Mouse (Mus musculus): ENCODE data around the gene Il19.
A peak's percentile ranks its signal among the peaks of the same experiment; 100 is the strongest.

The Il19 gene

DNA sequence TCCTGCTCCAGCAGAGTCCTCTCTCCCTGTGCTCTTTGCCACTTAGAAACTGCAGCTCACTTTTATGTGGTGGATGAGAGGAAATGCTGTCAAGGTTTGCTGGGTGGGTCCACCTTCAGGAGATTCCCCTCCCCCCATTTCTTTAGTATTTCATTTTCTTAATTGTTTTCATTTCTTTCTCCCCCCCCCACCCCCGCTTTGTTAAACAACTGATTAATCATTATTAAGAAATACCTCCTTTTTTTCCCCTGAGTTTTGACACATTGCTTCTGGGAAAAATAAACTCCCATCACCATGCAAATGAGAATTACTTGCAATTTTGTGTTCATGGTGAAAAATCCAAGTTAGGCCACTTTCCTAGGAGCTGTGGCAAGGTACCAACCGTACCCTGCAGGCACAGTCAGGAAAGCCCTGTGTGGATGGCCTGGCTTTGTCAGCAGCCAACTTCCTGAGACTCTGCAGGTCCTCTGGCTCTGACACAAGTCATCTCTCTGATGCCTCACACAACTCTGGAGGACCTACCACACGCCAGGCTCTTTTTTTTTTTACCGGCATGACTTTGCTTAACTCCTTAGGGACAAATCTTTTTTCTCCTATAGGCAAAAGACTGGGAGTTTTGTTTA lies at the start of gene Il19:
Gene Il19, minus strand, starts transcription at position 51 of the 623 bp plus-strand sequence.
- no peak for DNase-seq

DNA sequence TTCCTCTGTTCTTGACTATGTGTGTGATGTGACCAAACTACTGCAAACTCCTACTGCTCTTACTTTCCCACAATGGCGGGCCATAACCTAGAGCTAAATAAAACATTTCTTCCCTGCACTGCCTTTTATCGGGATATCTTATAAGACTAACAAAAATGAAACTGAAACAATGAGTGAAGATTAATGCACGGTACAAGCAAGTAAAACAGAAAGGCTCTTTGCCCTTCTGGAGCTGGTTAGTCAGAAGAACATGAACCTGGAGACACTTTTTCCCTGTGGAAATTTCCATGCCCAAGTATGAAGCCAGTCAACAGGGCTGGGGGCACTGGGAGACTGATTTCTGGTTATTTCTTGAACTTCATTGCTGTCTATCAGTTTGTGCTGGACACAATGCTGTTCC lies 49.4 kb upstream of the Il19 start:
- DNase-seq: no peak

DNA sequence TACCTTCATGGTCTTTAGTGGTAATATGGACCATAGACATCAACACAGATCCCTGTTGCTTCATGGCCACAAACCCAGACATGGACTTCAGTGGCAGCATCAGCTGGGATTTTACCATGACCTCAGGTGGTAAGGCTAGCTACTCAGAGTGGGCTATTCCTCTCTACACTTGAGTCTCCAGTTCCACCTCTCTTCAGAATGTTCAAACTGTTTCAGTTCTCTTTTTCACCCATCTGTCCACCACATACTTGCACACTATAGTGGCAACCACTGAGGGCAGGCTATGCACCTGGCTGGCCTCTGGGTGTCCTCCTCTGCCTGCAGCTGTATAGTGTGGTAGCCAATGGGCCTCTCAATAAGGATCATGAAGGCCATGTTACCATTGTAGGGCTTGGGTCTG lies 47.5 kb upstream of the Il19 start:
- no peak for DNase-seq

DNA sequence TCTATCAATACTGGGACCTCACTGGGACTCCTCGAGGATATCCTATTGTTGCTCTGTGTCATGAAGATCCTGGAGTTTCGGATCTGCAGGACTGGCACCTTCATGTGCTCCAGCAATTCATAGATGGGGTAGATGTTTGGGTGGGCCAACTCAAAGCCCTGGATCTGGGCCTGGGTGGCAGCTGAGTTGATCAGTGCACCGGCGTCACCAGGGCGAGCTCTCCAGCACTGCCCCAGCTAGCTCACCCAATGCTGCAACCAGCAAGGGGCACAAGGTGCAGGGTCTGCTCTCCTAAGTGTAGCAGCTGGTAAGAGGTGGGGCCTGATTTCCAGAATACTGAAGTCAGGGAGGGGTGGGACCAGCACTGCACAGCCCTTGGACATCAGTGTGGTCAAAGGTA lies 47.1 kb upstream of the Il19 start:
- no peak for DNase-seq

DNA sequence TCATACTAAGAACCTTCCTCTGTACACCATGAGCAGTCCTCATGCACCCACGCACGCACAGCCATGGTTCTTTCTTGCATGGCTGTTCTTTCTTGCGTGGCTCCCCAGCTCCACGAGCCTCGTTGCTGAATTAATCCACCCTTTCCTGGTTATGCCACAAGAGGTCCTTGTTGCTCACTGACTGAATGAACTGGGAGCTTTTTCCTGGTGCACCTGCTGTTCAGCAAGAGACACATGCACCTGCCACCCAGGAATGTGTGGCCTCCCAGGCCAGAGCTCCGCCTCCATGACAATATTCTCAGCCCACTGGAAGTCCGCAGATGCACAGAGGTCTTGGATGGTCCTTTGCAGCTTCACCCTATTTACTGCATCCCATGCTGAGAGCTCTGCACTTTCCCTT lies 44.5 kb upstream of the Il19 start:
- DNase-seq: no peak

DNA sequence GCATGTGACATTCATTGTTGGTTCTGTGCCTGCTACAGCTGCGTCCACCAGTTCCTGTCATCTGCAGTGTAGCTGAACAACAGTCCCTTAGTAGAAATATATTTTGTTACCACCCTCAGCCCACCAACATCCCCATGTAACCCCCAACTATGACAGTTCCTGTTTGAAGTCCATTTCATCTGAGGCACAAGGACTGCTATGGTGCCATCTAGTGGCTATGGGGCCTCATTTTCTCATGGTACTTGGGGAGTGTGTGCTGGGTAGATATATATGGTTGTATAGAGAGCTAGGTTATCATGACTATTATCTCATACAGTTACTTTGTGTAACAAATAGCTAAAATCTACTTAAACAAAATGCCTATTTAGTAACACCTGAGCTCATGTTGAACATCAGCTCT lies 39.5 kb upstream of the Il19 start:
- DNase-seq: peak; percentile 71

DNA sequence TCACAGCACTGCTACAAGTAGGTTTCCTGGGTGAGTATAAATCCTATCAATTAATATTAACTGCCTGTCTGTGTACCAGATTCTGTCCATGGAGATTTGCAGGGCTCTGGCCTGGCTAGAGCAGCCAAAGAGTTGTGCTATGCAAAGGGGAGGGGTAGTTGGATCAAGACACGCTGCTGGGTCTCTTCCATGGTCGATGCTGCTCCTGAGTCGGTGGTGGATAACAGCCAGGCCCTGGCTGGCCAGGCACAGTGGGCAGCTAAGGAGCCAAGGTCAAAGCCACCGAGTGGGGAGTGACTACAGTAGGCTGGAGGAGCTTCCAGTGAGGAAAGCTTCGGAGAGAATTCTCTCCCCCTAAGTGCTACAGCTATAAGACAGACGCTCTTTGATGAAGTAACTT lies 24.0 kb upstream of the Il19 start:
- DNase-seq: no peak

DNA sequence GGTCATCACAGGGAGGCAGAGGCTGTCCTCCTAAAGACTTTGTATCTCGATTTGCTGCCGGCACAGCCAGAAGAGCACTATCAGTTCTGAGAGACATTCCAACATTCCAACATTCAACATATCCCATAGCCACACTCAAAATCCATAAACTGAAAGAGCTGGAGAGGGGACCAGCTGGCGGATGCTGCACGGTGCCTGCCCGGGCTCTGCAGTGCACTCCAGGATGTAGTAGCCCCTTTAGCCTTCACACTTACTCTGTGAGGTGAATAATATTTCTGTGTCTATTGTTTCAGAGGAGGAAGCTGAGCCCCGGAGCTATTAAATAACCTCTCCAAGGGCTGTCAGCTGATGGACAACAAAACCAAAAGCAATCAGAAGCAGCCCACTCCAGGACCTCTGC lies 7.0 kb upstream of the Il19 start:
- no peak for DNase-seq

DNA sequence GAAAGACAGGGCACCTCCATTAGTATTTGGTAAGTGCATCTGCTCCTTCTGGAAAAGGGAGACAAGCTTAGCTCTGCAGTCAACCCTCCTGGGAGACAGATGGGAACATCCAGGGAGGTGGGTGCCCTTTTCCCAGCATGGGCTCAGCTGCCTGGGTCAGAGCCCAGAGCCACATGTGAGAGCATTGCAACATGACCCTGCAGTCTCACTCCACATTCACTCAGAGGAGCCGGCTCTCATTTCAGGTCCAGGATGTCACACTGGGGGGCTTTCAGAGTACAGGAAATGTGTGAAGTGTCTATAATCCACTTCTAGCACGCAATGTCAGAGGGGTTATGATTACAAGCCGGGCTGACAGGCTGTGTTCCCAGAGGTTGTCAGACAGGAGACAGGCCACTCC lies 1.9 kb upstream of the Il19 start:
- peak; percentile 44 for DNase-seq

DNA sequence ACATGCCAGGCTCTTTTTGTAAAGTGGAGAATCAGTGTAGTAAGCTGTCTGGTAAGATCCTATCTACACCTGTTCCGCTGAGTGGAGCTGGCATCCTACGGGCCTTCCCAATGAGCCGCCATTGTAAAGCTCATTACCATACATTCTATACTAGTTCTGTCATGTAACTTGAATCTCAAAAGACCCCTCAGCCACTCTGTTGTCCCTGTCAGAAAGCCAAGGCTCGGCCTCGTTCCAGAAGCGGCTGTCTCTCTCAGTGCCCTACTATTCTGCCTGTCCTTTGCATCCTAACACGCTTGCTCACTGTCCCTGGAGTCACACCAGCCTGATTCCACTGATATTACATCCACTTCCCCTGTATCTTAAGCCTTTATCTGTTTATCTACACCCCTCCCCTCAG lies 1.7 kb downstream of the Il19 start:
- DNase-seq: no peak

DNA sequence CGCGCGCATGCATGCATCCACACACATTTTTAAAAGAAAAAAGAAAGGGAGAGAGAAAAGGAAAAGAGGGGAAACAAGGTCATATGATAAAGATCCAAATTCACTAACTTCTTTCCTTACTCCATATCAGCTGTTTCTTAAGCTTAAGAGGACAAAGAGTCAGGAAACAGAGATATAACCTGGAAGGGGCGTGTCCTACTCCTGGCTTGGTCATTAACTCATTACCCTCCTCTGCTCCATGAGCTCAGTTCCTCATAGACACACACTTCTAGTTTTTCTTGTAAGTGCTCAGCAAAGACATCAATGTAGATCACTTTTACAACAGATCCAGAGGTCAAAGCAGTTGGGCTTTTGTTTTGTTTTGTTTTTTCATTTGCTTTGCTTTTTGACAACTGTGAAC lies 2.7 kb downstream of the Il19 start:
- no peak for DNase-seq

DNA sequence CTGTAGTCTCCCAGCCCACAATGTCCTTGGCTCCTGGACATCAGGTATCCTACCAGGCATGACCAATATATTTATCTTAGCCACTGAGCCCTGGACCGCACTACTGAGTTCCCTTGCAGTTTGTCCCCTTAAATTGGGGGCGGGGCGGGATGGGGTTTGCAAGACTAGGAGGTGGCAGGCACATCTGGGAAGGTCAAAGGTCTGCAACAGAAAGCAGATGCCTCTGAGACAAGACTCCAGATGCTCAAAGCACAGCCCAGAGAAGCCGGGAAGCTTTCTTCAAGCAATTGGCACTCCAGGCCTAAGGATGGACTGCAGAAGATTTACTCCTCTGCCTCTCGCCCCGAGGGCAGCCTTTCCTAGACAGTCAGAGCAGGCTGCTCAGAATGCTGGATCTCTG lies 3.6 kb downstream of the Il19 start:
- peak; percentile 73 for DNase-seq

DNA sequence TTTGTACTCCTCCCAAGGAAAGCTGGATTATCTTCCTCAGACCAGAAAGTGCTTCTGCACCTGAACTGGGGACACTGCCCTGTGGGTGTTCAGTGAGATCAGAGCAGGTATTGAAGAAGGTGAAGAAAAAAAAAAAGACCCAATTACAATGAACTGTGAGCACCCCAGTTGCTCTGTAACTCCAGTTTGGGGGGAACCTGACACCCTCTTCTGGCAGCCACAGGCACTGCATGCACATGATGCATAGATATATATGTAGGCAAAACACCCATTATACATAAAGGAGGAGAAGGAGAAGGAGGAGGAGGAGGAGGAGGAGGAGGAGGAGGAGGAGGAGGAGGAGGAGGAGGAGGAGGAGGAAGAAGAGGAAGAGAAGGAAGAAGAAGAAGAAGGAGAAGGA lies 13.4 kb downstream of the Il19 start:
- DNase-seq: no peak

DNA sequence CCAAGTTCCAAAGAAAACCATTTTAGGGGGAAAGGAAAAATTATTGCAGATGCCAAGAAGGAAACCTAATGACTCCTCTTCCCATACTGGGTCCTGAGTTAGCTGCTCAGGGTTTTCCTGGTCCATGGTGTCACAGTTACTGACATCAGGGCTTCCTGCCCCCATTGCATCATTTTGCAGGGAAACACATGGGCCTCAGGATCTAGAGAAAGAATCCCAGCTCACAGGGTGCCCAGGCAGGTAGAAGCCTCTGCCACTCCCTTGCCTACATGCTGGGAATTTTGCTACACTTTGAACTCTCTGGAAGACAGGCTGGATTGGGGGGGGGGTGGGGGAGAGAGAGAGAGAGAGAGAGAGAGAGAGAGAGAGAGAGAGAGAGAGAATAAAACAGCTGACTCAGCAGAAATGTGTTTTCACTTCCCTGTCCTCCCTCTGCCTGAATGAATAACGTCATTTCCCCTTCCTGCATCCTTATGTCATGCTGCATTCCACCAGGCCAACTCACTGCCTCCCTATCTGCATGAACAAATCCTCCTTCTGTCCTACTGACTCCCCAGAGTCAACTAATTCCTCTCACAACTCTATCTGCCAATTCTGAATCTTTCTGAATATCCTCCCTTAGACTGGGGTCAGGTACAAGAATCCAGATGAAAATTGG lies 21.5 kb downstream of the Il19 start:
- DNase-seq: no peak

DNA sequence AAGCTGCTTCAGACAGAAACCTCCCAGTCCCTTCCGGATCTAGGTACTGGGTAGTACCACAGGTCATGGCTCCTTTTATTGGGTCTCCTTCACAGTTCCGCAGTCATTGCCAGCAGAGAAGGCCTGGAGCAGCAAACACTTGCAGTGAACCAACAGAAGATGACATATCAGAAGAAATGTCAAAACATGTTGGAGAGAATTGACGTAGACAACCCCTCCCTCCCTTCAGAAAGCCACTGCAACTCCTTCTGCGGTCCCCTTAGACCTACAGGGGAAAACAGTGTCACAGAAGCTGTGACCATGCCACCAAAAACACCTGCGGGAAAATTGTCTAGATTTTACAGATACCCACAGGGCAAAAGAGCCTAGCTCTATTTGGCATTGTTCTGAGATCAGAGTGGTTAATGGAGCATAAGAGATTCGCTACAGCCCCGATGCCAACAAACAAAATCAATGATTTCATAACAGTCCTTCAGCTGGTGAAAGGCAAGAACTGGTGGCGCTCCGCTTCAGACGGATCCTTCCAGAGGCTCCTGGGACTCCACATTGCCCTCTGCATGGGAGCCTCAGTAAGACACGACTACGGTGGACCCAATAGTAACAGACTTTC lies 28.4 kb downstream of the Il19 start, which contains the start of gene Il20:
Gene Il20, minus strand, starts transcription at position 51 of the 610 bp plus-strand sequence.
- DNase-seq: no peak

DNA sequence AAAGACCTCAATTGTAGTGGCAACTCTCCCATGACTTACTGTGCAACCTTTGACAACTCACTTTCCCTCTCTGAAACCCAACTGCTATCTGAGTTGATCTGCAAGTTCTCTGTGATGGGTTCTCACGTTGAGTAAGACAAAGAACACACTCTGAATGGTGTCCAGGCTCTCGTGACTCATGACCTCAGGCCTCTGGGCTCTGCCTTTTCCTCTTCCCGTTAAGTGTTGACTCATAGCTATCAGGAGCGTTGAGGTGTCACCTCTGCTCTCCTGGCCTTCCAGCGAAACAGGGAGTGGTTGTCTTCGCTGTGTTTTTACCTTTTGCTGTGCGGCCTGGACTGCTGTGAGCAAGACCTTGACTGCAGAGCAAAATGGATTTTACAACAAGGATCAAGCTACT lies 37.4 kb downstream of the Il19 start:
- no peak for DNase-seq

DNA sequence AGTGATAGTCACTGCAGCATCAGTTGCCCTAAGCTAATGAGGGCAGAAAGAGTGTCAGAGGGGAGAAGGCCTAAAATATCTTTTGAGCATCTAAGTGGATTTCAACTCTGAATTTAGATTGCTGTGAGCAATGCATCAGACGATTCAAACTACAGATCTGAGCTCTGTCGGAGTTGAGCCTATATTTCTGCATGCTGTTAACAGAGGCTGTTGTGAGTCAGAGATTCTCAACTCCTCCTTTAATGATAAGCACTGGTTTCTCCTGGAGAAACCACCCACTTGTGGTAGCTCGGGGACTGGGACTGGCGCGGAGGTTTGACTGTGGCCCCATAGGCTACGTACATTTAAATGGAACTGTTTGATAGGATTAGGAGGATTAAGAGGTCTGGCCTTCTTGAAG lies 45.4 kb downstream of the Il19 start:
- no peak for DNase-seq

DNA sequence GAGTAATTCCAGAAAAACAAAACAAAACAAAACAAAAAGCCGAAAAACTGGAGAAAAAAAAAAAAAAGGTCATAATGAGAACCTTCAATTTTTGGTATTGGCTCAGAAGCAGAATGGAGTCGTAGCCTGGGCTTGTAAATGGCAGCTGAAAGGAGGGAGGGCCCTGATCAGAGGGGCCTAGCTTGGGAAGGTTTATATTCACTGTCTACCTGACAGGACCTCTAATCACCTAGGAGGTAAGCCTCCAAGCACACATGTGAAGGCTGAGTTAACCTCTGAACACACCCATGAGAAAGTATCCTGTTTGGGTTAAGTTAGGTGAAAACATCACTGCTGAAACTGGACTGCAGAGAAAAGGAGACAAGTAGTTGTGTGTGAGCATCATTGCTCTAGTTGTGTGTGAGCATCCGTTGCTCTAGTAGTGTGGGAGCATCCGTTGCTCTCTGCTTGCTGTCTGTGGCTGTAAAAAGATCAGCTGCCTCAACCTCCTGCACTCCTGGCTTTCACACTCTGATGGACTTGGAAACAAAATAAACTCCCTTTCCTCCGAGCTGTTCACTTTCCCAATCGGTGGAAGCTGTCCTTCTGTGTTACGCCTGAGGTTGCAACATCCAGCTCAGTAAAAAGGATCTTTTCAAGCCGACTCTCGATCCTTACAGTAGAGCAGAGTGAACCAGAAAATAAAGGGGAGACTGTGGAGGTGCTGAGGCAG lies 46.4 kb downstream of the Il19 start:
- no peak for DNase-seq

DNA sequence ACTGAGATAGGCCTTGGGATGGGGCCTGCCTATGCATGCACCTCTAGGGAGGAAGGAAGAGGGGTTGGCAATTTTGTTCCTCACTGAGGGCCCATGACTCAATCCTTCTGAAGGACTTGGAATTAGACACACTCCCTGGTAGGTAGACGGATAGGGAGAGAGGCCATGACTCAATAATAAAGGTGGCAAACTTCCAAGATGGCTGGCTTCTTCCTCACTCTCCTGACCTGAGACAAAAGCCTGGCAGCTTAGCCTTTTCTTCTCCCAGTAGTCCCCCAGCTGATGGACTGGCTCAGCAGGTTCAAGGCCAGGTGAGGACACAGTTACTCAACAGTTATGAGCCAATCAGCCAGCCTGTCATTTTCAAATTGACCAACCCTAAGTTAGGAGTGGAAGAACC lies 47.5 kb downstream of the Il19 start:
- no peak for DNase-seq

DNA sequence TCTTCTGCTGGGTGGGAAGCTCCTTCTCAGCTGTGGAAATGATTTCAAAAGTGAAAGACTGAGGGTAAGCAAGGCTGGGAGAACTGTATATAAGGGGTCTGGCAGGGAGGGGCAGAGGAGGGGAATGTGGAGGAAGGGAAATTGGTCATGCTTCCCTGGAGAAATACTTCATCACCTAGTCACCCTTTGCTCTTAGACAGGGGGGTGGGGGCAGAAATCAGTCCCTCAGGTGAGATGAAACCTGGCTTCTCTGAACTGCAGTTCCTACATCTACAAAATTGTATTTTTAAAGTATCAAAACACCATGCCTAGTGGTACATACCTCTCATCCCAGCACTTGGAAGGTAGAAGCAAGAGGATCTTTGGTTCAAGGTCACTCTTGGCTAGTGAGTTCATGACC lies 52.6 kb downstream of the Il19 start, which contains the start of gene Il24:
Gene Il24, minus strand, starts transcription at position 101 of the 400 bp plus-strand sequence.
- DNase-seq: no peak

DNA sequence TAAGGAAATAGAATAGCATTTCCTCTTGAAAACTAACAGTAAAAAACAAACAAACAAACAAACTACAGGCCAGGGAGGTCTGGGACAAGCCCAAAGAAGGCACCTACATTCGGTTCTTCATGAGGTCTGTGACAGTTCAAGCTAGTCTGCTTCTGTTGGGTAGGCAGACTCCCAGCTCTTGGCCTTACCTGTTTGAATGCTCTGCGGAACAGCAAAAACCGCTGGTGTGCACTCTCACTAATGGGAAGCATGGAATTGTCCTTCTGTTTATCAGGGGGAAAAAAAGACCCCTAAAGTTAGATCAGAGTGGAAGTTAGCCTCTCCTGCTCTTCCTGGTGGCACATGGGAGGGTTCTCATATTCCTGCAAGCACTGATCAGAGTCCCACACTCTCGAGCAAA lies 56.8 kb downstream of the Il19 start:
- DNase-seq: no peak
